Mouse (Mus musculus): ENCODE results near the gene Zfp706. TPM values are rescaled to one million over a fixed set of nuclear protein-coding genes. Genes with fewer than 3 reads are reported as not detected.

Zfp706 gene
- polyA plus RNA-seq, 1 experiment from 2014 or later: 868 TPM

DNA sequence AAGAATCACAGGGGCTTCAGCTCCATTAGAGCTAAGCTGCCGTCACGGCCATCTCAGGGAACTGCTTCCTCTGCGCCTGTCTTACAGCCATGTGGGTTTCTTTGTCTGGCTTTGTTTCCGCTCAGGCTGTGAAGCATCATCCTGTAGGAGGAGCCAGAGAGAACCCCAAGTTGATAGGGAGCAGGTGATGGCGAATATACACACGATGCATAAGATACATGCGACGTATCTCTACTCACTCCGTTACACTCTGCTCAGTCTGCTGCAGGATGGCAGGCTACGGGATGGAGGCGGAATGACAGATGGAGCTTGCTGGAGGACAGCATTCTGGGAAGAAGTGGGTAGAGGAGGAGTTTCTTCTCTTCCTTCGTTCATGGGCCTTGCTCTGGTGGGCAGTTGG lies 37.9 kb upstream of the Zfp706 start:
- H3K9ac ChIP-seq (ENCODE audit: low read length): no peak overlapping the region
- no peak overlapping the region for H3K27ac ChIP-seq (replicated peaks)
- DNase-seq (ENCODE audit: low spot score) (no peak), ATAC-seq (ENCODE audit: low FRiP score, low TSS enrichment) (no peak)
- H3K4me3 ChIP-seq (ENCODE audit: low read depth, low read length): no peak overlapping the region
- H3K4me1 ChIP-seq (replicated peaks; ENCODE audit: control insufficient read depth, insufficient read depth): no peaks in the 10 kb centered on the region
- no peaks in the 10 kb centered on the region for H3K27me3 ChIP-seq (ENCODE audit: control insufficient read depth, insufficient read depth, low read length)
- no peak overlapping the region for H3K4me2 ChIP-seq (replicated peaks; ENCODE audit: low read depth)
- TF ChIP-seq EP300 (optimal IDR thresholded peaks at IDR 0.05): no peak
- peak; percentile 38; the same call in 1 of the 2 replicates for TF ChIP-seq CTCF (IDR thresholded peaks at IDR 0.05; ENCODE audit: low read depth)
- H3K9me3 ChIP-seq (ENCODE audit: control insufficient read depth, low read length): no peaks in the 10 kb centered on the region
- 73% methylated on average over 12 of the region's 12 CpGs for WGBS
- H3K36me3 ChIP-seq (ENCODE audit: control insufficient read depth, insufficient read depth, low read length): no peaks in the 10 kb centered on the region

DNA sequence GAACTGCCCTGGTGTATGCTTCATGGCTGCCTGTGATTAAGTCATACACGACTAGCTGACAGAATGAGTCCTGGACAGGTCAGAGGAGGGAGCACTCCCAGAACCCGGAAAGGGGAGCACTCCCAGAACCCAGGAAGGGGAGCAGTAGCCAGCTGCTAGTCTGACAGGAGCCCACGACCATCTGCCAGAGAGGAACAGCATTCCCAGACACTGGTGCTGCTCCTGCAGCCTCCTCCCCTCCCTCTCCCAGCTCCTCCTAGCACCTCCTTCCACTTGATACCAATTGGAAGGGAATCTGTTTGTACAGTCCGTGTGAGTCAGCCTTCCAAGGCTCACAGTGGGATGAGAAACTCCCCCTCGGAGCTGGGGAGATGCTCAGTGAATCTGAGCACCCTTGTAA lies 35.0 kb upstream of the Zfp706 start:
- Histone ChIP-seq H3K27ac (replicated peaks) (peak overlapping the region; percentile 56), H3K36me3 (ENCODE audit: control insufficient read depth, insufficient read depth, low read length) (no peaks in the 10 kb centered on the region), H3K4me2 (replicated peaks; ENCODE audit: low read depth) (no peak overlapping the region), H3K27me3 (ENCODE audit: control insufficient read depth, insufficient read depth, low read length) (no peaks in the 10 kb centered on the region), H3K9me3 (ENCODE audit: control insufficient read depth, low read length) (no peaks in the 10 kb centered on the region), H3K4me1 (replicated peaks; ENCODE audit: control insufficient read depth, insufficient read depth) (no peaks in the 10 kb centered on the region), H3K4me3 (ENCODE audit: low read depth, low read length) (no peak overlapping the region), H3K9ac (ENCODE audit: low read length) (no peak overlapping the region)
- ATAC-seq (ENCODE audit: low FRiP score, low TSS enrichment) (peak; percentile 63), DNase-seq (ENCODE audit: low spot score) (peak; percentile 27)
- TF ChIP-seq EP300 (optimal IDR thresholded peaks at IDR 0.05): no peak
- TF ChIP-seq CTCF (IDR thresholded peaks at IDR 0.05; ENCODE audit: low read depth): no peak
- 18% methylated on average over 5 of the region's 5 CpGs for WGBS

DNA sequence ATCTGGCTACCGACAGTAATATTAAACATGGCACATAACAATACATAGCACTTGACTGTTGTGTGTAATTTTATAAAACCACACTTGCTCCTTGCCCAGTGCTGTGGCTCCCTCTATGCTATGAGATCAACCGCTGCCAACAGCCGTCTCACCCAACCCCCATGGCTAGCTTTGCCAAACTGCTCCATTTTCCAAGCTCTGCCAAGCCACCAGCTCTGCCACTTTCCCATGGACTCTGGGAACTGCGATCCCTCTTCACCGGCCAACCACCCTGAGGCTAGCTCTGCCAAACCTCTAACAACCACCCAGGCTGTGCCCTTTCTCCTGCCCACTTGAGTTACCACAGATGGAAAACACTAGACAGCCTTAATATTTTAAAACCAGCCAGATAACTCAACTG lies 33.6 kb upstream of the Zfp706 start:
- no peak overlapping the region for H3K27ac ChIP-seq (replicated peaks)
- H3K4me2 ChIP-seq (replicated peaks; ENCODE audit: low read depth): no peak overlapping the region
- H3K4me1 ChIP-seq (replicated peaks; ENCODE audit: control insufficient read depth, insufficient read depth): no peaks in the 10 kb centered on the region
- H3K27me3 ChIP-seq (ENCODE audit: control insufficient read depth, insufficient read depth, low read length): no peaks in the 10 kb centered on the region
- no peak overlapping the region for H3K4me3 ChIP-seq (ENCODE audit: low read depth, low read length)
- no peaks in the 10 kb centered on the region for H3K36me3 ChIP-seq (ENCODE audit: control insufficient read depth, insufficient read depth, low read length)
- no peaks in the 10 kb centered on the region for H3K9me3 ChIP-seq (ENCODE audit: control insufficient read depth, low read length)
- no peak overlapping the region for H3K9ac ChIP-seq (ENCODE audit: low read length)
- WGBS: 82% methylated on average over 5 of the region's 5 CpGs
- TF ChIP-seq CTCF (IDR thresholded peaks at IDR 0.05; ENCODE audit: low read depth): no peak
- TF ChIP-seq EP300 (optimal IDR thresholded peaks at IDR 0.05): no peak
- ATAC-seq (ENCODE audit: low FRiP score, low TSS enrichment) (no peak), DNase-seq (ENCODE audit: low spot score) (no peak)

- ATAC-seq (ENCODE audit: low FRiP score, low TSS enrichment): no peak
- WGBS: 59% methylated on average over 1 of the region's 1 CpGs
Measured at GRCm38 (mm10) chr15:37038666-37039065, 31.1 kb upstream of the Zfp706 start.

GRCm38 (mm10) chr15:37037704-37038103 lies 30.1 kb upstream of the Zfp706 start:
- Histone ChIP-seq H3K27ac (replicated peaks) (no peak overlapping the region), H3K9me3 (ENCODE audit: control insufficient read depth, low read length) (no peaks in the 10 kb centered on the region), H3K4me2 (replicated peaks; ENCODE audit: low read depth) (no peak overlapping the region), H3K9ac (ENCODE audit: low read length) (no peak overlapping the region), H3K36me3 (ENCODE audit: control insufficient read depth, insufficient read depth, low read length) (no peaks in the 10 kb centered on the region), H3K4me3 (ENCODE audit: low read depth, low read length) (no peak overlapping the region), H3K27me3 (ENCODE audit: control insufficient read depth, insufficient read depth, low read length) (no peaks in the 10 kb centered on the region), H3K4me1 (replicated peaks; ENCODE audit: control insufficient read depth, insufficient read depth) (no peaks in the 10 kb centered on the region)
- 69% methylated on average over 3 of the region's 3 CpGs for WGBS
- ATAC-seq (ENCODE audit: low FRiP score, low TSS enrichment) (no peak), DNase-seq (ENCODE audit: low spot score) (no peak)
- TF ChIP-seq EP300 (optimal IDR thresholded peaks at IDR 0.05) (no peak), CTCF (IDR thresholded peaks at IDR 0.05; ENCODE audit: low read depth) (no peak)

More at GRCm38 (mm10) chr15:37038666-37039065, 31.1 kb upstream of the Zfp706 start:
- Histone ChIP-seq H3K4me1 (replicated peaks; ENCODE audit: control insufficient read depth, insufficient read depth) (no peaks in the 10 kb centered on the region), H3K9me3 (ENCODE audit: control insufficient read depth, low read length) (no peaks in the 10 kb centered on the region), H3K36me3 (ENCODE audit: control insufficient read depth, insufficient read depth, low read length) (no peaks in the 10 kb centered on the region), H3K4me3 (ENCODE audit: low read depth, low read length) (no peak overlapping the region), H3K27me3 (ENCODE audit: control insufficient read depth, insufficient read depth, low read length) (no peaks in the 10 kb centered on the region), H3K4me2 (replicated peaks; ENCODE audit: low read depth) (no peak overlapping the region), H3K27ac (replicated peaks) (no peak overlapping the region), H3K9ac (ENCODE audit: low read length) (no peak overlapping the region)
- DNase-seq (ENCODE audit: low spot score): no peak
- TF ChIP-seq CTCF (IDR thresholded peaks at IDR 0.05; ENCODE audit: low read depth): no peak
- no peak for TF ChIP-seq EP300 (optimal IDR thresholded peaks at IDR 0.05)

GRCm38 (mm10) chr15:37036481-37037156 lies 29.0 kb upstream of the Zfp706 start:
- Histone ChIP-seq H3K9me3 (ENCODE audit: control insufficient read depth, low read length) (no peaks in the 10 kb centered on the region), H3K27ac (replicated peaks) (no peak overlapping the region), H3K4me3 (ENCODE audit: low read depth, low read length) (no peak overlapping the region), H3K4me1 (replicated peaks; ENCODE audit: control insufficient read depth, insufficient read depth) (no peaks in the 10 kb centered on the region), H3K4me2 (replicated peaks; ENCODE audit: low read depth) (no peak overlapping the region), H3K27me3 (ENCODE audit: control insufficient read depth, insufficient read depth, low read length) (no peaks in the 10 kb centered on the region), H3K9ac (ENCODE audit: low read length) (no peak overlapping the region), H3K36me3 (ENCODE audit: control insufficient read depth, insufficient read depth, low read length) (no peaks in the 10 kb centered on the region)
- 40% methylated on average over 7 of the region's 7 CpGs for WGBS
- ATAC-seq (ENCODE audit: low FRiP score, low TSS enrichment): no peak
- no peak for TF ChIP-seq EP300 (optimal IDR thresholded peaks at IDR 0.05)
- no peak for TF ChIP-seq CTCF (IDR thresholded peaks at IDR 0.05; ENCODE audit: low read depth)
- DNase-seq (ENCODE audit: low spot score): no peak

All from stomach, postnatal 0 days (tissue).